Mouse (Mus musculus): ENCODE measurements around the gene Heatr1. TPM values are rescaled to one million over a fixed set of nuclear protein-coding genes. Genes with fewer than 3 reads are reported as not detected.
A peak's percentile ranks its signal among the peaks of the same experiment; 100 is the strongest.

The Heatr1 gene
- total and polyA plus RNA-seq, 3 experiments: 130 to 468 (median 156) TPM

- TF ChIP-seq CHD1 (IDR thresholded peaks at IDR 0.05; ENCODE audit: low read depth, low read length) (no peak), E2F4 (IDR thresholded peaks at IDR 0.05; ENCODE audit: borderline replicate concordance, low read depth, low read length) (no peak)
Observed at GRCm38 (mm10) chr13:12460443-12460842, 65.6 kb downstream of the Heatr1 start (continued).

- no peaks in the 10 kb centered on the region for H3K27me3 ChIP-seq (ENCODE audit: control insufficient read depth in 1 of 2, insufficient read depth in 2 of 2, low read length in 2 of 2)
- H3K27ac ChIP-seq (ENCODE audit: control insufficient read depth, low read depth, low read length): peak overlapping the region; percentile 93
- H3K9me3 ChIP-seq (replicated peaks; ENCODE audit: insufficient read depth, low read length): no peaks in the 10 kb centered on the region
- H3K79me2 ChIP-seq (ENCODE audit: control insufficient read depth, insufficient read depth, low read length, poor library complexity): peaks cover 7% of the 10 kb centered on the region
- H3K36me3 ChIP-seq (ENCODE audit: control insufficient read depth in 1 of 2, insufficient read depth in 2 of 2, low read length in 2 of 2): peaks cover 2 to 15% of the 10 kb centered on the region in 2 experiments; a peak in 3 of 4 replicates
- peak overlapping the region; percentile 81 to 85 for H3K4me3 ChIP-seq (ENCODE audit: control insufficient read depth in 1 of 2, insufficient read depth in 1 of 2, low read depth in 2 of 2, low read length in 2 of 2)
- DNase-seq (ENCODE audit: low read depth, low spot score): peak; percentile 94
- peaks cover 3 to 12% of the 10 kb centered on the region in 2 experiments; a peak in 2 of 4 replicates for H3K4me1 ChIP-seq (ENCODE audit: control insufficient read depth in 1 of 2, insufficient read depth in 2 of 2, low read length in 2 of 2)
- H3K9ac ChIP-seq (ENCODE audit: control insufficient read depth, low read depth, low read length, poor library complexity, severe bottlenecking): peak overlapping the region; percentile 86
- TF ChIP-seq CHD2 (IDR thresholded peaks at IDR 0.05; ENCODE audit: low read length) (peak; percentile 85), MAZ (IDR thresholded peaks at IDR 0.05; ENCODE audit: low read depth, low read length) (peak; percentile 73; the same call in 1 of the 2 replicates), TCF12 (IDR thresholded peaks at IDR 0.05; ENCODE audit: low read depth, low read length) (0 out of 2 replicates have a peak, but pooled peaks have one; percentile 58), ZKSCAN1 (IDR thresholded peaks at IDR 0.05; ENCODE audit: low read depth, low read length) (no peak), MXI1 (IDR thresholded peaks at IDR 0.05; ENCODE audit: low read depth, low read length) (peak; percentile 93), POLR2A (IDR thresholded peaks at IDR 0.05; ENCODE audit: control insufficient read depth in 1 of 2, insufficient read depth in 1 of 2, low read depth in 1 of 2, low read length in 2 of 2, poor library complexity in 1 of 2) (peak; percentile 53 to 72; a peak in 3 of 4 replicates), MAX (IDR thresholded peaks at IDR 0.05; ENCODE audit: low read length) (peak; percentile 61; the same call in 1 of the 2 replicates), CTCF (IDR thresholded peaks at IDR 0.05 in 2 of 3, conservative IDR thresholded peaks at IDR 0.05 in 1 of 3; ENCODE audit: control insufficient read depth in 1 of 3, insufficient read depth in 1 of 3, low read depth in 2 of 3, low read length in 3 of 3, poor library complexity in 1 of 3, severe bottlenecking in 1 of 3) (no peak), NELFE (IDR thresholded peaks at IDR 0.05; ENCODE audit: low read depth, low read length) (peak; percentile 67), SIN3A (IDR thresholded peaks at IDR 0.05; ENCODE audit: low read length) (peak; percentile 72), ELF1 (IDR thresholded peaks at IDR 0.05; ENCODE audit: low read depth, low read length) (peak; percentile 76), RCOR1 (IDR thresholded peaks at IDR 0.05; ENCODE audit: low read depth, low read length) (no peak), HCFC1 (IDR thresholded peaks at IDR 0.05; ENCODE audit: low read depth, low read length) (peak; percentile 85), MAFK (IDR thresholded peaks at IDR 0.05; ENCODE audit: borderline replicate concordance, low read depth, low read length) (no peak), BHLHE40 (IDR thresholded peaks at IDR 0.05; ENCODE audit: borderline replicate concordance, low read depth, low read length) (peak; percentile 98), TAL1 (IDR thresholded peaks at IDR 0.05; ENCODE audit: low read length) (no peak), POLR2AphosphoS2 (IDR thresholded peaks at IDR 0.05; ENCODE audit: low read length) (peak; percentile 40; the same call in 1 of the 2 replicates), CHD1 (IDR thresholded peaks at IDR 0.05; ENCODE audit: low read depth, low read length) (no peak), MEF2A (IDR thresholded peaks at IDR 0.05; ENCODE audit: extremely low read depth, insufficient replicate concordance, low read depth, low read length, poor library complexity, severe bottlenecking) (no peak), ZC3H11A (IDR thresholded peaks at IDR 0.05; ENCODE audit: low read depth, low read length) (no peak), GATA1 (IDR thresholded peaks at IDR 0.05; ENCODE audit: low read depth, low read length) (no peak), RAD21 (IDR thresholded peaks at IDR 0.05; ENCODE audit: low read depth, low read length) (no peak), POLR2AphosphoS5 (IDR thresholded peaks at IDR 0.05; ENCODE audit: borderline replicate concordance, low read depth, low read length) (peak; percentile 53; the same call in 1 of the 2 replicates), ETS1 (IDR thresholded peaks at IDR 0.05; ENCODE audit: low read depth, low read length) (peak; percentile 57), MYC (IDR thresholded peaks at IDR 0.05; ENCODE audit: low read depth, low read length) (no peak), E2F4 (IDR thresholded peaks at IDR 0.05; ENCODE audit: borderline replicate concordance, low read depth, low read length) (no peak), MYB (IDR thresholded peaks at IDR 0.05; ENCODE audit: low read depth, low read length) (no peak), EP300 (IDR thresholded peaks at IDR 0.05; ENCODE audit: low read depth in 1 of 2, low read length in 2 of 2) (peak in 1 of 2 experiments; percentile 23; a peak in 1 of 4 replicates), SMC3 (IDR thresholded peaks at IDR 0.05; ENCODE audit: low read depth, low read length) (no peak), JUND (IDR thresholded peaks at IDR 0.05; ENCODE audit: low read depth, low read length) (no peak), TBP (IDR thresholded peaks at IDR 0.05; ENCODE audit: low read depth, low read length) (peak; percentile 55), GABPA (IDR thresholded peaks at IDR 0.05; ENCODE audit: low read depth, low read length) (no peak), KAT2A (conservative IDR thresholded peaks at IDR 0.05; ENCODE audit: low read depth, low read length) (no peak; the same call in 1 of the 2 replicates)
Observed at GRCm38 (mm10) chr13:12460881-12461729, 66.3 kb downstream of the Heatr1 start.
